Mouse (Mus musculus) spleen, embryonic (tissue): ENCODE results near the gene Tmem51.

Experiments used
- CTCF ChIA-PET: fragments of 350-600 bp; sonication (Branson Sonifier 250); formaldehyde crosslinking; loops from one replicate; lab custom pipeline; 2022; lab: Charles Lee

Tmem51 gene

DNA sequence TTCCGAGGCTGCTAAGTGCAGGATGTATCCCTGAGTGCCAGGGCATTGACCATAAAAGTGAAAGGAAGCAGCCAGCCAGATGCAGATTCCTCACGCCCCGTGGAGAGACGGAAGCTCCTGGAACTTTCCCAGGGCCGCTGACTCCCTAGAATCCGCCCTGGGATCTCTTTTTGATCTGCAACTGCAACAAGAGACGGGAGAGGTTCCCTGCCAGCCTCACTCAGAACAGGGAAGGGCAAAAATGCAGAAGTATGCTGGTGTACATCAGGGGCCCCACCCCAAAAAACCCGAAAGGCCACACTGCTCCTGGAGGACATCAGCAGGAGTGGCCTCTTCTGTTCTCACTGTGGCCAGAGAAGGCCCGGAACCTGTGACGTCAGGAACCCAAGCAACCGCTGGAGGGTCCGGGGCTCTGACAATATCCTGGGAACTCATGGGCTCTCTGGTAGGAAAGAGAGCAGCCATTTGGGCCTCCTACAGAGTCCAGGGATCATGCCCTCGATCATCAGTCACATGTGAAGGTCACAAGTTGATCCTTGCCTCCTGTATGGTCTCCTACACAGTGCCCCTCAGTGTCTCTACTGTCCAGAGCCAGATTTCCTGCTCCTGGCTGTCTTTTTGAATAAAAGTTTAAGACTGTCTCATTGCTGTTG, 2.3 kb downstream of the Tmem51 start:
- CTCF ChIA-PET = no interaction called here

DNA sequence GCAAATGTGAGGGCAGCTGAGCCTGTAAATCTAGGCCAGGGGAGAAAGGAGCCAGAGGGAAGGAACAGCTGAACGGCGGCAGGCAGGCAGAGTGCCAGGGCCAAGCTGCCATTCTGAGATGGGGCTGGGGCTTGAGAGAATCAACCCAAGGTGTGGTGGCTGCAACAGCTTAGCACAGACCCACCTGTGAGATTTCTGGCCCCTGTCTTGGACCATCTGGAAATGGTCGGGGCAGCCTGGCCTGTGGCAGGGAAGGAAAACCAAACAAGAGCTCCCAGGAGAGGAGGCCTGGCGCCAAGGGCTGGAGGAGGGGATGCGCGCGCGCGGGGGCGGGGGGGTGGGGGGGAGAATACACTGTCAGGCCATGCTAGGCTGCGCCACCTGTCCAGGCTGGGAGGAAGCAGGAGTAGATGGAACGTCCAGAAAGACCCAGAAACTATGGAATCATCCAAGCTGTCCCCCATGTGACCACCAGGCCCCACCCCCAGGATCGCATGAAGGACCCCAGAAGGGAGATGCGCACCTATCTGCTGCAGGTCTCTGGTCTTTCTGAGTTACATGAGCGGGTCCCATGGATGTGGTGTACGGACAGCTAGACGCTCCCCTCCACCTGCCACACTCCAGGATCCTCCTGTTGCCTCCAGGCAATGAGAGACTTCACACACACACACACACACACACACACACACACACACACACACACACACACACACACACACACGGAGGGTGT, 3.0 kb downstream of the Tmem51 start:
- CTCF ChIA-PET = no interaction called here

DNA sequence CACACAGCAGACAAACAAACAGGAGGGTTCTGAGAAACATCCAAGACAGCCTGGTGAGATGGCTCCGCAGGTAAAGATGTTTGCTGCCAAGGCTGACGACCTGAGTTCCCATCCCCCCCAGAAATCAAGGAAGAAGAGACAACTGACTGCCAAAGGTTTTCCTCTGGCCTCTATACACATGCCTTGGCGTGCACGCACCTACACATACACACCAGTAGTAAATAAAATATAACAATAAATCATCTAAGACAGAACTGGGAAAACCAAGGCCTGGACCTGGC, 3.7 kb downstream of the Tmem51 start:
- CTCF ChIA-PET = no interaction called here

DNA sequence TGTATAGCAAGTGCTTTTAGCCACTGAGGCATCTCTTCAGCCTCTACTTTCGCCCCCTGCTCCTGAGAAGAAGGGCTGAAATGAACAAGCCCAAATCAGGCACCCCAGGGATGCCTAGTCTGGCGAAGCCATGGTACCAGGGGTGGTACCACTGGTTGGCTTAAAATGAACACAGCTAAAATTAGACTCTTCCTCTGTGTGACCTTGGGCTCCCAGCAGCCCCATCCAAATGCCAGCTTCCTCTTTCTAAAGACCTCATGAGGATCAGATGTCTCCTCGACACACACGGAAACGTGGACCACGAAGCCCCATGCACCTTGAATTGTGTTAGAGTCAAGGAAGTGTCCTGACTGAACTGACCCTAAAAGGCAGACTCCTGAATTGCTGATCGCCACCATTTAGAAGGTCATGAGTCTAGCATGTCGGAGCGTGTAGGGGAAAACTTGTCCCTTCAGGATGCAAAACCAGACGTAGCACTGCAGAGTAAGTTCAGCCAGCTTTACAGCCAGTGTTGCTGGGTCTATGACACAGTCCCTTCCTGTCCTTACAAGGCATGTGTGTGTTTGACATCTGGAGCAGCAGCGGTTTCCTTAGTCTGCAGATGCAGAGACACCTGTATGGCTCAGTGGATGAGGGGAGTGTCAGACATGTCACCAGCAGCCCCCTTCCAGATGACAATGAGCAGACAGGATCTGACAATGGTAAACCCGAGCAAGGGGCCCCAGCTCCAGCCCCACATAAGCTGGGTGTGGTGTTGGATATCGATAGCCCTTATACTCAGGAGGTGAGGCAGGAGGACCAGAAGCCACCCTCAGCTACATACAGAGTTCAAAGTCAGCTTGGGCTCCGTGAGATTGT, 4.2 kb downstream of the Tmem51 start:
- CTCF ChIA-PET = no interaction called here

DNA sequence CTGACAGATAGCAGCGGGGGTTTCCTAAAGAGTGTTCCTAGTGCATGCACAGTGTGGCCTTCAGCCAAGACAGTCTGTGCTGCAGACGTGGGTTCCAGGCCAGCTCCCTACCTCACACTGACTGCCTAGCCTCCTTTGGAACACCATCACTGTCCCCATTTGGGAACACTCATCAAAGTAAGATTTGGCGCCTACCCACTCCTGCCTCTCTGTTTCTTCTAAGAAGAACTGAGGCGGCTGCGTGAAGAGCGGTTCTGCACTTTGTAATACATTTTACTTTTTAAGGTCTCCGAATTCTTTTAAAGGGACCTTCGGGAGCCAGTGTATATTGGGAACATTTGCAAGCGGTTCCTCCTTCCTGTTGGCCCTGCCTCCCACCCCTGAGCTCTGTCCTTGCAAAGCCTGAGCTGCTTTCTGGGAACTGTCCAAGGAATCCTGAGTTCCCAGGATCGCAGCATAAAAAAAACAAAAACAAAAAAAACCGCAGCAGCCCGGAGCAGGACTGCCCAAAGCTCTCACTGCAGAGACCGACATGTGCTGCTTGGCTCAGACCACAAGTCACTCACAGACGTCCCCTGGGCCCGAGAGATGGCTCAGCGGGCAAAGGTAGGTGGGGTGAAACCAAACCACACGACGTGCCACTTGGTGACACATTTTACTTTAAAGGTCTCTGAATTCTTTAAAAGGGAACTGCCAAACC, 6.4 kb downstream of the Tmem51 start:
- CTCF ChIA-PET = no interaction called here

DNA sequence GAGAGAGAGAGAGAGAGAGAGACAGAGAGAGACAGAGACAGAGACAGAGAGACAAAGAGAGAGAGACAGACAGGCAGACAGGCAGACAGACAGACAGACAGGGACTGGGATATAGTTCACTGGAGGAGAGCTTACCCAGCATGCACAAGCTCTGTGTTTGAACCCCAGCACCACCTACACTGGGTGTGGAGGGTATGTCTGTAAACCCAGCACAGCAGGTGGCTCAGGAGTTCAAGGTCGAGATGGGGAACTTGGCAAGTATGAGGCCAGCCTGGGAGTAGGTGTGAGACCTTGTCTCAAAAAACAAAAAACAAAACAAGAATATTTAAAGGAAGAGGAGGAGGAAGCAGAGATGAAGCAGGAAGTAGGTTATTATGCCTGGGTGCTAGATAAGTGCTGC, 7.2 kb downstream of the Tmem51 start:
- CTCF ChIA-PET = interaction anchor here (0.6 to 0.7 kb wide), 2 partner anchors 72 to 199 kb away, joined by 3 read pairs; no protein-coding TSS in a partner anchor

DNA sequence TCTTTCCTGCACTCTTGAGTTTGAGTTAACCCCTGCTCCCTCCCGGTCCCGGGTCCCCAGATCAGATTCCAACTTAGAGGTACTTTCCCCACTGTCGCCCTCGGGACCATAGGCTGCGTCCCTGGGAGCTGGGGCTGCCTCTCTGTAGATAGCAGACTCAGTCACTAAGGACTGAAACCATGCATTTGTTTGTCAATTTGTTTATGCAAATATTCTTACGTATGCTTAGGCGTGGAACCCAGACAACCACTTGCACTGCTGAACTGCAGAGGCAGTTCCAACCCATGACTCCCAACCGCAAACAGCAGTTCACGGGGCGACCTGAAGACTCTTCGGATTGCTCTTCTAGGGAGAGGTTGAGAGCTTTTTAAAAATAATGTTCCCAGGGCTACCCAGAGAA, 8.2 kb downstream of the Tmem51 start:
- CTCF ChIA-PET = no interaction called here

DNA sequence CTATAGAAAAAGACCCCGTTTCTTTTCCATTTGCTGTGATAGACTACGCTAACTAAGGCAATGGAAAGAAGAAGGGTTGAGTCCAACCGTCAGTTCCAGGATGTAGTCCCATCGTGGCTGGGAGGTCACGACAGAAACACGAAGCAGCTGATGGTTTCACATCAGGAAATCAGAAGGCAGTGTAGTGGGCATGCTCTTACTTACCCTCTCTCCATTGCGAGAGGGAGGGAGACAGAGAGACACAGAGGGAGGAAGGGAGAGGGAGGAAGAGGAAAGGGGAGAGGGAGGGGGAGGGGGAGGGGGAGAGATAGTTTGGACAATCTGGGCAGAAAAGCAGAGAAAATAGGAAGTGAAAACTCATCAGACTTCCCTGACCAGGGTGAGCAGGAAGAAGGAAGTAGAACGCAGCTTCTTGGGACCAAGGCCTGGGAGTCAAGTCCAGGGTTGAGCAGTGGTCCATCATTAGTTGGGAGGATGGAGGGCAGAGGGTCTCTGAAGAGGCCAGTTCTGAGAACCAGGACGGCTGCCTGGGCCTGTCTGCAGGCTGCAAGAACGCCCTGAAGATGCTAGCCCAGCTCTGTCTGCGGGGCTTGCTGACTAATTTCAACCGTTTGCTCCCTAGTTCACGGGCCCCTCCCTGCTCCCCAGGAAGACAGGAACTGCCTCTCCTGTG, 9.9 kb downstream of the Tmem51 start:
- CTCF ChIA-PET = no interaction called here

DNA sequence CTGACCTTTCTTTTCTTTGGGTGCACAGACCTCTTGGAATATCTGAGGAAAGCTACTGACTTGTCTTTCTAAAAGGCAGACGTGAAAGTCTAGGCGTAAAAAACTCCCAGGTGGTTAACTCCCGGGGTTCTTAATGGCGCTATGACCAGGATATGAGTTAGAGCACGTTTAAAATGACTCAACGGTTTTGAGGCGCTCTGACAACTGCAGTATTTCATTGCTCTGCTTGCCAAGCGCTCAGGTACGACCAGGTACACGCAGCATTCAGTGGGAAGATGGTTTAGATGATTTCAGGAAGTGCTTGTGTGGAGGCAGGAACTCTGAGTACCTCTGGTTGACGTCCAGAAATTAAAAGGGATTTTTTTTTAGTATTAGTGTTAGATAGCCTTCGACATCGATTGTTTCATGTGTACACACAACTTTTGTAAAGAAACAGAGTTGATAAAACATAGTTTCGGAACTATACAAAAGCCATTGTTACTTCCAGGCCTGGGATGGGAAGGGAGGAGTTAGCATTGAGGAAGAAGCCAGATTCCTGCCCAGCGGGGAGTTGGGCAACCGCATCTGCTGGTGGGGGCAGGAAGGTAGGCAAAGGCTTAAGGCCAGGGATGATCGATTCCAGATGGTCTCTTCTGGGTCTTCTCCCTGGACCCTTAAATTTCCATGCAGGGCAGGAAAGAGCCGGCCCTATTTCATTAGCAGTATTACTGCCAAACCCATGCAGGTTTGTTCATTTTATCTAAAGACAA, 12.7 kb downstream of the Tmem51 start:
- CTCF ChIA-PET = no interaction called here

DNA sequence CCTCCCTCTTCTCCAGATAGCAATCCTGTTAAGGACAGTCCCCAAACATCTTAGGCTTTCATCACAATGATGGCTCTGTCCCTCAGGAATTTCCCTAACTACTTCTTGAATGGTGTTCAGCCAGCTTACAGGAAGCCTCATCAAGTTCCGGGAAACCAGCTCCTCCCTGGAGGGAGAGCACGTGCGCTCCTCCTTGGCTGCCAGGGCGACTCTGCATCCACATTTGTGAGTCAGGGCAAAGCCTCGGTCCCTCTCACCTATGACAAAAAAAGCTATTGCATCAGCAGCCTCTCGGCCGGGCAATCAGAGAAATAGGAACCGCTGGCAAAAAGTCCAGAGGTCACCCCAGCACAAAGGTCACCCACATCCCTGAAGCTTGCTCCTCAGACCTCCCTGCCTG, 13.3 kb downstream of the Tmem51 start:
- CTCF ChIA-PET = no interaction called here

DNA sequence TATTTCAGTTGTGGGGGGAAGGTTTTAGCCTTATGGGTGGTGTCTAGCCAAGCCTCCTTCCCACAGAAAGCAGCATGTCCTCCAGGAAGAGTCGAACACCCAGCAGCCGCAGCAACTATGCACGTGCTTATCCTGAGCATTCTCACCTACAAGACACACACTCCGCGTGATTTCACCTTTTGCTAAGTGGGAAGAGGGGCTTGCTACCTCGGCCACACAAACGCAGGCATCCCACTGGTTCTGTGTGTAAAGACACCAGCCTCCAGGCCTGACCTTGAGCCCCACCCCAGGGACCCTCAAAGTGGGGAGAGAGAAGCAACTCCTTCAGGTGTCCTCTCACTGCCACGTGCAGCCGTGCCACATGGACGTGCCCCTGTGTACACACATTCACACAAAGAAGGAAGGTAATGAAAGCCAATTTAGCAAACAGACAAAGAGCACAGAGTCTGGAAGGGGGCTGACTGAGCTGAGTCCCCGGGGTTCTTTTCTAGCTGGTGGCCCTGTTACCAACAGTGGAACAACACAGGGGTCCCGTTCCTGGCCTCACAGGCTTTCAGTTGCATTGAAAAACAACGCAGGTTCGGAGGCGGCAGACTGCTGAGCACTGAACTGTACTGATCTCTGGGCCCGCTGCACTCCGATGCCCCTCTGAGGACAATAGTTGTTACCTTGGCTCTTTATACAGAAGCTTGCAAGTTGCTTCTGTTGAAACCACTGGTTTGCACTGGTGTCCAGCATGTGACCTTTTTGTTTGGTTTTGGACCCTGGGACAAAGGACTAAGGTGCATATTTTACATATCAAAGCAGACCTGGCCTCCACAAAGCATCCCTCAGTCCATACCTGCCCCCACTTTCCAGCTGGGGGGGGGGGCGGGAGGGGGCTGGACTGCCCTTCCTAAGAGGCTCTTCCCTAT, 14.9 kb downstream of the Tmem51 start:
- CTCF ChIA-PET = no interaction called here

DNA sequence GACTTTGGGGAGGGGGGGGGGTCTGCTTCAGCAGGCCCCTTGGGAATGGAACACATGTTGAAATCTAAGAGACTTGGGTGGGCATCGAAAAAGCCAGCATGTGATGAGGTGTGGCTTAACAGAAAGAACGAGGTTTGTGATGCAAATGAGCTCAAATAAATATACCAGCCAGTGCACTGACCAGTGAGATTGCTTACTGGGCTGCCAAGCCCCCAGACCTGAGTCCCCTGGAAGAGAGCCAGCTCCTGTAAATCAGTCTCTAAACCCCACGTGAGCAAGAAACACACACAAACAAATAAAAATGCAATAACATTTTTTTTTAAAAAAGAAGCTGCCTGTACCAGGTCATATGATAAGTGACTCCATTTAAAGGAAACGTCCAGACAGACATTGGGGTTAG, 17.5 kb downstream of the Tmem51 start:
- CTCF ChIA-PET = no interaction called here

DNA sequence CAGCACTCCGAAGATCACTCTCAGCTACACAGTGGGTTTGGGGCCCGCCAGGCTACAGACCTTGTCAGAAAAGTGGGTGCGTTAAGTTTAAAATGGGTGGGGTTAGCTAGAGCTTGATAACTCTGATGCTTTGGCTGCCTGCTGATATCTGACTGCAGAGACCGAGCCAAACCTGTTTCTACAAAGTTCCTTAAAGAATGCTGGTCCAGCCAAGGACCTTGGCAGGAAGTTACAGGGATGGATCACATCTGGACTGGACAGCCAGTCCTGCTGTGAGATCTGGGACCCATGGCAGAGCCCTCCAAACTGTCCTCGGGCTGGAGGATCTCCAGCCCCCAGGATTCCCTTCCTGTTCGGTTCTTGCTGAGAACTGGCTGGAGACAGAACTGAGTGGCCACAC, 18.3 kb downstream of the Tmem51 start:
- CTCF ChIA-PET = no interaction called here

DNA sequence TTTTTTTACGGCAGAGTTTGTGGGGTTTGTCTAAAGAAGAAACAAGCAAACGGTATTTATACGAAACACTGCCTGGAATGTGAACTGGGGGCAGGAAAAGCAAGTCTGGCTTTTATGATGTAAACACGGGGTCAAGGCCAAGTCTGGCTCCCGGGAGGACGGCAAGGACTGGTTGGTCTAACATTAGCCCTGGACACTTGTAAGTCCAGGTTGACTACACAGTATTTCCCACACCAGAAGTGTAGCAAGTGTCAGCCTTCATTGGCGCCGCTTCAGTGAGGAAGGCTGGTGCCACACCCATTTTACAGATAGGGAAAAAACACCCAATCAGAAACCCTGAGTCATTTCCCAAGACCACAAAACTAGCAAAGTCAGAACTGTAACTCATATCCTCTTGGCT, 18.8 kb downstream of the Tmem51 start:
- CTCF ChIA-PET = no interaction called here

DNA sequence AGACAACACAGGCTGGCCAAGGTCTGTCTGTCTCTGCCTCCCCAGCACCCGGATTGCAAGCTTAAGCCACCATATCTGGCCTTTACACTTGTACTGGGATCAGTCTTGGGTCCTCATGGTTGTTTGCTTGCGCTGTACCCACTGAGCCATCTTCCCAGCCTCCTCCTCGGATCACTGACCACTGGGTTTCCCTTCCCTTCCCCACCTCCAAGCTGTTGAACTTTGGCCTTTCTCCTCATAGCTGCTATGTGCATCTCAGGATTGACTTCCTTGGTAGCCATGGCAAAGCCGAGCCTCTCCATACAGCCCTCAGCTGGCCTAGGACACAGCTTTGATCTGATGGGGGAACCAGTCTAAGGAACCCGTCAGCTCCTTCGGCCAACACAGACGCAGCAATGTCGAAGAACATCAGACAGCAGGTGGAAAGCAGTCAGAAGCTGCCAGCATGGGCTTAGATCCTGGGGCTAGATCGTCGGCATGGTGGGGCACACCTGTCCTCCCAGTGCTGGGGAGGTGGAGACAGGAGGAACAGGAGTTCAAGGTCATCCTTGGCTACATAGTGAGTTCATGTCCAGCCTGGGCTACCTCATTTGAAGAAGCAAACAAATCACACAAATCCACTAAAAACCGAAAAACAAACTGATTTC, 19.4 kb downstream of the Tmem51 start:
- CTCF ChIA-PET = no interaction called here

DNA sequence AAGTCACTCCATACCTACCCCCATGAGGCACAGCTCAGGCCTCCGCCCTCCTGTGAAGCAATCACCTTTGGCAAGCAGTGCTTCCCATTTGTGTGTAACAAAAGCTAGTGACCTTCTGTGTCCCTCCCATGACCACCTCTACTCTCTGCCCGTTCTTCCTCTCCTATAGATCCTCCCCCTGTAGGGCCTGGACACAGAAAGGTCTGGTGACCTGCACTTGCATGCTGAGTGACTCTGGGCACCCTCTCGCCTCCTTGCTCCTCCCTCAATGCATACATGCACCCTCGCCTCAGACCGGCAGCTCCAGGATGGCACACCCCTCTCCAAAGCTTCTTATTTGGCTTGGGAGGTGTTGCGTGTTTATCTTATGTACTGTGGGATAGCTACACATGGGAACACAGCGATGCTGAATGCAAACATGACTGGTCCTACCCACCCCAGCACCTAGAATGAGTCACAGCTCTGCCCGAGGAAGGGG, 21.0 kb downstream of the Tmem51 start:
- CTCF ChIA-PET = no interaction called here

DNA sequence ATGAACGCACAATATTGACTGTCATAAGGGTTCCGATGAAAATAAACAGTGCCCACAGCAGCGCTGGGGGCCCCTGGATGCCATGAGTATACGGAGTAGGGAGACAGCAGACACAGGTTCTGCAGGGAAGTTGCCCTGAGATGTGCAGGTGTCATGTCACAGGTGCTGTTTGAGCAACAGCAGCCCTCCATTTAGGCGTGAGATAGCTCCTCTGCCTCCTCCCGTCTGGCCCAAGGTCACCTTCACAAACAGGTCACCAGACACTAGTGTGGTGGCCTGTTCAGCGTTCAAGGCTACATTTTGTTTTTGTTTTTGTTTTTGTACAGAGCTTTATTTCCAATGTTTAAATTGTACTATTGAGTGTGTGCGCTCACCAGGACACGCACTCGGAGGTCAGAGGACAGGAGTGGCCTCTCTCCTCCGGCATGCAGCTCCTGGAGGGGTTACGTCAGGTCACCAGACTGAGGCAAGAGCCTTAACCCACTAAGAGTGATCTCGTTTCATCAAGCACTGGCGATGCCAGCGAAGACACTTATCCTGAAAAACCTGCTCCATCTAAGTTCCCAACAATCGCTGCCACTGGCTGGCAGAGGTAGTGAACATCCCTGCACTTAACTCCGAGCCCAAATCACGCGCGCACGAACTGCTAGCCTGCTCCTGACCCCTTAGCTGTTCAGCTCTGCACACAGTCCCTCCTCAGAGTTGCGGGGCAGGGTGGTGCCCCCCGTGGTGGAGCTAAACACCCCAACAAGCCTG, 22.4 kb downstream of the Tmem51 start:
- CTCF ChIA-PET = no interaction called here
